Mouse (Mus musculus) frontal cortex, adult 2 months (tissue): Measurements from ENCODE around the gene Kctd19. TPM values are rescaled to one million over a fixed set of nuclear protein-coding genes. Genes with fewer than 3 reads are reported as not detected.

Source experiments
- DNase-seq, 2 experiments: peaks; one replicate each; pipeline ENCODE4 v3.0.0; 2022; ENCODE audit warnings: low spot score in 1 of 2; ENCODE audit errors: extremely low spot score in 1 of 2
- polyA plus RNA-seq: library from polyadenylated mRNA; depleted of rRNA; stranded (reverse); fragments of >200 nt; gene quantifications from 2 replicates; pipeline ENCODE4 v1.2.3, GENCODE M21; 2012

The Kctd19 gene
- polyA plus RNA-seq, 1 experiment, result not detected

DNA sequence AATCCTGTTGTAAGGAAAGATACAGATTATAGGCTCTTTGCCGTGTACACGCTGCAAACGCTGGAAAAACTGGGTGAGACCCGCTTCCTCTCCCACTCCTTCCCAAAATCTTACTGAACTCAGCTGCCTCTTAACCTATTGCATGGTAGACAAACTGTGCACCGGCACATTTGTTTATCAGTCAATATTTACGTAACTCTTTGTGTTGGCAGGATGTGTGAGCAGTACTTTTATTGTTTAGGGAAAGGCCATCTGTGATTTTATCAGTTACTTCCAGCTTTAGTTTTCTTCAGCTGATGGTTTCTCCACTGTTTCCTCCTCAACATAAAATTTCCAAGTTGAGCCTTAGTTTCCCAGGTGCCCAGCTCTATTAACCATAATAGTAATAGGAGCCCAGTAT, 13.6 kb upstream of the Kctd19 start:
- no peak for DNase-seq

DNA sequence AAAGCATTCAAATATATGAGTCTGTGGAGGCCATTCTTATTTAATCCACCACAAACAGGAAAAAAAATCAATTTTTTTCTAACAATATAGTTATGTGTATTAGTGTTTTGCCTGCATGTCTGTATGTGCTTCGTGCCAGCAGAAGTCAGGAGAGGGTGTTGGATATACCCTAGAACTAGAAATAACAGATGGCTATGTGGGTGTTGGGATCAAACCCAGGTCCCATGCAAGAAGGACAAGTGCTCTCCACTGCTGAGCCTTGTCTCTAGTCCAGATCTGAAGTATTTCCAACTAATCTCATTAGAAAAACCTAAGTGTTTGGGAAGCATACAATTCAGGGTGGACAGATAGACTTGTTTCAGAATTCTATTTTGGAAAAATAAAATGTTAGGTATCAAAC, 8.7 kb upstream of the Kctd19 start:
- DNase-seq, result no peak

- DNase-seq, result no peak
Measured at GRCm38 (mm10) chr8:105419800-105420199, 6.5 kb upstream of the Kctd19 start.

GRCm38 (mm10) chr8:105418992-105419391, 5.7 kb upstream of the Kctd19 start:
- no peak for DNase-seq

- no peak for DNase-seq
Measured at GRCm38 (mm10) chr8:105409947-105410346, 3.4 kb downstream of the Kctd19 start.

- peak in 1 of 2 experiments; percentile 16 for DNase-seq
Measured at GRCm38 (mm10) chr8:105408331-105408730, 5.0 kb downstream of the Kctd19 start.

DNA sequence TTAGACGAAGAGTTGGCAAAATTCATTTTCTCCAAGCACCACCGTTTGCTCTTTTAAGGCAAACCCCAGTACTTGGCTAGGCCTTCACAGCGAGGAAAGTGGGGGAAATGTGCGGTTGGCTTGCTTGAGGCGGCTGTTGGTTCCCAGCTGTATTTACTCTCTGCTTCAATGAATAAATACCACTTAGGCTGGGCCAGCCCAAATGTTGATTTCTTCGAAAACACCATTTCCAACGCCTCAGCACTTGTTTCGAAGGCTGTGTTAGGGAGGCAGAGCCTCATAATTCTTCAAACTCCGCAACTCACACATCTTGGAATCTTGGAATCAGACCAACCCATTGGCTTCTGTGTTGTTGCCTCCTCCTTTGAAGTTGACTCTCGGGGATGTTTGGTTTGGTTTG, 6.9 kb downstream of the Kctd19 start:
- DNase-seq, result peak in 1 of 2 experiments; percentile 31

DNA sequence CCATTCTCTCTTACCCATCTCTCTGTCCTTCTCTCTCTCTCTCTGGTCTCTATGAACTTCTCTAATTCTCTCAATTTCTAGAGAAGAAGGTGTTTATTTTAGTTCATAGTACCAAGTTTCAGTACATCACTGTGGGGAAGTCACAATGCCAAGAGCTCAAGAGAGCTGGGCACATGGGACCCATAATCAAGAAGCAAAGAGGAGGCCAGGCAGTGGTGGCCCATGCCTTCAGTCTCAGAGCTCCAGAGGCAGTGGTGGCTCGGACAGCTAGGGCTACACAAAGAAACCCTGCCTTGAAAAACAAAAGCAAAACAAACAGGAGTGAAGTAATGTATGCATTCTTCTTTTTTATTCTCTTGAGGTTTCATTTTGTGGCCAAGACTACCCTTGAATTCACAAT, 8.8 kb downstream of the Kctd19 start:
- no peak for DNase-seq

DNA sequence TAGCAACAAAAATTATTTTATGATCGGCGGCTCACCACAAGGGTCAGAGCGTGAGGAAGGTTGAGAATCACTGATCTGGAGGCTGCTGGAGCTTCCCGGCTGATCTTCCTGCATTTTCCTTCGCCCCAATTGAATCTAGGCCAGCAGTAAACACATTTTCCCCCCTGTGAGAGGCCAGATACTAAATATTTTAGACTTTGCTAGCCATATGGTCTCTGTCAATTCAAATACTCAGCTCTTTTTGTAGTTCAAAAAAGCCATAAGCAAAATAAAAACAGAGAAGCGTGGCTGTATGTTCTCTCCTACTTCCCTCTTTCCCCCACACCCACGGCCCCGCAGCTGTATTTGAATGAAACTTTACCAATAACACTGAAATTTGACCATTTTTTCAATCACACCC, 9.8 kb downstream of the Kctd19 start:
- DNase-seq, result no peak

- no peak for DNase-seq
Measured at GRCm38 (mm10) chr8:105400016-105400415, 13.3 kb downstream of the Kctd19 start.

GRCm38 (mm10) chr8:105397747-105398146, 15.6 kb downstream of the Kctd19 start:
- peak in 1 of 2 experiments; percentile 77 for DNase-seq

DNA sequence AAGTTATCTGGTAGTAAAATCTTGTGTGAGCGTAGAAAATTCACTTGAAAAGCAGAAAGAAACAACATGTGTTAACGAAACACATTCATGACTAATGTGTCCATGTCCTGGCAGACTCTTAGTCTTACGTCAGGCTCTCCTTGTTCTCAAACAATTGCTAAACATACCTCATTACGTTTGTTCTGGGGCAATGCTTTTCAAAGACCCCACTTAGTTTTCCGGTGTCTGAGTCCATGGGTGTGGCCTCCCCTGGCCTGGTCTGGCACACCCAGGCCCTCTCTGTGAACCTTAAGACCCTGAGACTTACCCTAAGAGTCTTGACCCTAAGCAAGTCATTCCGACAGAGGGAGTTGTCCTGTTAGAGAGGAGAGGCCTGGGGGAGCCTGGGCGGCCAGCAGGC, 19.4 kb downstream of the Kctd19 start:
- no peak for DNase-seq

DNA sequence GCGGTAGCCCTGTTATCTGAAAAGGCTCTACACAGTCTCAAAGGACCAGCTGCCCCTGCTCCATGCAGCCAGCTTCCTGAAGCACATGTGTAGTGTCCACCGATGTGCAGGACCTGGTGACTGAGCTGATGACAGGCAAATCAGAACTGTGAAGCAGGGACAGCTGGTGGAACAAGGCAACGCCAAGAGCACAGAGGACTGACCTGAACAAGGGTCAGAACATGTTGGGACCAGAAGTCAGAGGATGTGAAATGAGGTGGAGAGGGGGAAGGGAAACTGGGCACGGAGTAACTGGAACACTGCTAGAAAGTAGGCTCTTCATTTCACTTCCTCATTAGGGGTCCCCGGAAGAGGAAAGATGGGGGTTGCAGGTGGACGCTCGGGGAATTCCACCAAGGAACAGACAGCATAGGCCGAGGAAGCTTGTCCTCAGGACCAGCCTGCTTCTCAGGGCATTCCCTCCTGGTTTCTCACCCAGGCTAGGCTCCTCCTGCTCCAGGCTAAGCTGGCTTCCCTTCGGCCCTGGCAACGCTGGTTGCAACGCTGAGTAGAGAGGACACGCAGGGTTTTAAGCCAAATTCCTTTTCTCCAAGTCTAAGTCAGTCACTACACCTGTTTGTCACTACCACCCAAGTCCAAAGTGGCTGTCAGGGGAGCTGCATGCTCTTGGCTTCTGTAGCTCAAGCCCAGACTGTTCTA, 20.1 kb downstream of the Kctd19 start:
- no peak for DNase-seq

GRCm38 (mm10) chr8:105389096-105389495, 24.2 kb downstream of the Kctd19 start:
- no peak for DNase-seq

GRCm38 (mm10) chr8:105387151-105387550, 26.2 kb downstream of the Kctd19 start:
- no peak for DNase-seq

- no peak for DNase-seq
Measured at GRCm38 (mm10) chr8:105384070-105384469, 29.2 kb downstream of the Kctd19 start.

DNA sequence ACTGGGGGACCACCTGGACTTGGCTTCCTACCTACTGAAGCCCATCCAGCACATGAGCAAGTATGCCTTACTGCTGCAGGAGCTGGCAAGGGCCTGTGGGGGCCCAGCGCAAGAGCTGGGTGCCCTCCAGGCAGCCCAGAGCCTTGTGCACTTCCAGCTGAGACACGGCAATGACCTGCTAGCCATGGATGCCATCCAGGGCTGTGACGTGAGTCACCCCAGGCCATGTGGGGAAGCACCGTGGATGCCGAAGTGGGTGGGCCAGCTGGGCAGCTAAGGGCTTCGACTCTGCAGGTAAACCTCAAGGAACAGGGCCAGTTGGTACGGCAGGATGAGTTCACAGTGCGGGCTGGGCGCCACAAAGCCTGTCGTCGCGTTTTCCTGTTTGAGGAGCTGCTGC, 33.0 kb downstream of the Kctd19 start:
- DNase-seq, result no peak

- no peak for DNase-seq
Measured at GRCm38 (mm10) chr8:105378673-105379072, 34.6 kb downstream of the Kctd19 start.

DNA sequence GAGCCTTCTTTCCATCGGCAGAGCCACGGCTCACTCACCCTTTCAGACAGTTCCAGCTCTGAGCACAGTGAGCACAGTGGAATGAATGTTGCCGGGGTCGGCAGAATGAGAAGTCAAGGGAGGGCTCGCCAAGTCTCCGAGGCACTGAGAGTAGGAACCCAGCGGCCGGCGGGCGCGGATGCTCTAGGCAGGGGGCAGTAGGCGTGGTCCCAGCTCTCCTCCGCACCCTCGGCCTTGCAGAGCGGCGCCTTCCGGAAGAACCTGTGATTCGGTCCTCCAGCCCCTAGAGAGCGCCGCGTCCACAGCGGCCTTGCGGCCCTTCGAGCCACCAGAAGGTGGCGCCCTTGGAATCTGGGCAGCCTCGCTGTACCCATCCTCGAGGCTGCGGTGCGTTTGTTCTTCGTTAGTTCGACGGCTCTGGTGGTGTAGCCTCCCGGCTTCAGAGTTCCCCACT, 38.8 kb downstream of the Kctd19 start:
- DNase-seq, result peak in 1 of 2 experiments; percentile 21

DNA sequence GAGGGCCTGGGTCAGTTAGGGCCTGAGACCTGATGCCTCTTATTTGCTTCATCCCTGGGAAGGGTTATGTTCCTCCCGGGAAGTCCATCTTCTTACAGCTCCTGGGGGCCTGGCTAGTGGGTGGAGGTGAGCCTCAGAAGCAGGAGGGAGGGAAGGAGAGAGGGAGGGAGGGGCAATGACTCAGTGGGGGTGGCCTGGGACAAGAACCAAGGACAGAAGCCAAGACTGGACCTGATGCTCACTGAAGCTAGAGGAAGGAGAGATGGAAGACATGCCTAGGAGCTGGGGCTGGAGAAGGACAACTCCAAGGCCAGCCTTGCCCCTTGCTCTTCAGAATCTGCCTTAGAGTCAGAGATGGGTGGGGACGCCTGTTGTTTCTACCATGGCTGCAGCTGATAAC, 40.3 kb downstream of the Kctd19 start, which contains the start of gene Plekhg4:
Gene Plekhg4, plus strand, starts transcription at position 243 of the 400 bp plus-strand sequence.
- no peak for DNase-seq

- no peak for DNase-seq
Measured at GRCm38 (mm10) chr8:105372473-105372872, 40.8 kb downstream of the Kctd19 start.

DNA sequence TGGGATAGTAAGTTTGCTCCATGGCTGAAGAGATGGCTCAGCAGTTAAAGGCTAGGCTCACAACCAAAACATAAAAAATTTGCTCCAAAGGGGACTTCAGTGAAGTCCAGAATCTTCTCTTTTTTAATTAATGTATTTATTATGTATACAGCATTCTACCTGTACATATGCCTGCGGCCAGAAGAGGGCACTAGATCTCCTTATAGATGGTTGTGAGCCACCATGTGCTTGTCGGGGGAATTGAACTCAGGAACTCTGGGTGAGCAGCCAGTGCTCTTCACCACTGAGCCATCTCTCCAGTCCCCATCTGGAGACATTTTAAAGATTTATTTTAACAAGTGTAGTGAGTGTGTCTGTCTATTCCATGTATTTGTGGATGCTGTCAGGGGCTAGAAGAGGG, 46.2 kb downstream of the Kctd19 start:
- DNase-seq, result no peak
